Mouse (Mus musculus) cerebellum, adult 2 months (tissue): ENCODE measurements around the gene Stfa2l1.

Experiments used
- CTCF ChIP-seq: fragments of 200-500 bp; IDR thresholded peaks from 2 replicates; pipeline ENCODE4 v1.5.1; 2011; ENCODE audit warnings: low read depth, mild to moderate bottlenecking, control low read depth, low read length, moderate library complexity, borderline replicate concordance; ENCODE audit not compliant: insufficient read depth
- POLR2A ChIP-seq: fragments of 200-500 bp; IDR thresholded peaks from 2 replicates; pipeline ENCODE4 v1.6.1; 2011; ENCODE audit warnings: low read length, control low read depth, borderline replicate concordance; ENCODE audit not compliant: insufficient read depth

DNA sequence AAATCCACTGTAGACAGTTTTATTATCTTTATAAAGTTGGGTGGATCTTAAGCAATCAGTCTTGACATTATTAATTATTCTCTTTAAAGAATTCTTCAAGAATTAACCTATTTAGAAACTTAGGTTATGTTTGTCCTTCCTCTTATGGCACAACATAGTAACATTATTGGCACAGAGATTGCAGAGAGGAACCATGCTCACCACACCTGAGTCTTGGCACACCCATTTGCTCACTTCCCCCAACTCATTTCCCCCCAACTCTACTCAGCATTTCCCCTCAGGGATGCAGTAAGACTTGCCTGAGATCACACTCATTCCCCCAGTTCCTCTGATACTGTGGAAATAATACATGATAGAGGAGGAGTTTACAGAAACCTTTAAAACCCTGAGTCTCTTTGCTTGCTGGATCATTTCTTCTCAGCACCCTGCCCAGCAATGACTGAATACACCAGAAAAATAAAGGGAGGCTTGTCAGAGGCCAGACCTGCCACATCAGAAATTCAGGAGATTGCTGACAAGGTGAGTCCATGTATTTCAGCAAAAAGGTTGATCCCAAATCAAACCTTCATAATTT lies at the start of gene Stfa2l1:
- TF ChIP-seq CTCF (no peak), POLR2A (no peak)
